Mouse (Mus musculus): Measurements from ENCODE around the gene Gm3625.

Gene Gm3625

DNA sequence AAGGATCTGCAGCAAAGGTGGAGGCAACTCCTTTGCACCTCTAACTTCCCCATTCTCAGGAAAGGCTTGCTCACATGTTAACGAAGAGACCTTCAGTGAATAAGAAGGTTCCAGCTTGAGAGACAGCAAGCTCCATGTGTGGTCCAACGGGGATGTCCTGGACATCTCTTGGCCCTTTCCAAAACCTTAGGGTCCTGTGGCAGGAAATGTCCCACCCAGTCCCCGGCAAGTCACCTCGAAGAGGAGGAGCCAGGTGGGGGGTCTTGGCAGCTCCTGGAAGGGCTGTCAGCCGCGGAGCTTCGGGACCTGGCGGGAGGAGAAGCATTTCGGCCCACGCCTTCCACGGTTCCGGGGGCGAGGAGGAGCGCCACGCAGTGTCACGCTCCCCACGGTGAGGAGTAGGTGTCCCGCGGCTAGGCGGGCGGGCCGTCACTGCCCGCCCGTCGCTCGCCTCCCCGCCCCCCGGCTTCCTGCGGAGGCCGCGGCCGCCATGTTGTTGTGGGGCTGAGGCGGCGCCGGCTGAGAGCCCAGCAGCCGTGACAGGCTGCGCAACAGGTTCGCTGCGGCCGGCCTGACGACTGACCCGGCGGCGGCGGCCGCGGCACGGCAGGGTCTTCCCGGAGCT is at the start of gene Gm3625, which contains the start of gene Itsn2:
Gene Gm3625, minus strand, starts transcription at position 387 of the 625 bp plus-strand sequence.
Gene Itsn2, plus strand, starts transcription at position 98 of the 625 bp plus-strand sequence.
- in situ Hi-C loops (cut with MboI, MseI) = no loop called here

DNA sequence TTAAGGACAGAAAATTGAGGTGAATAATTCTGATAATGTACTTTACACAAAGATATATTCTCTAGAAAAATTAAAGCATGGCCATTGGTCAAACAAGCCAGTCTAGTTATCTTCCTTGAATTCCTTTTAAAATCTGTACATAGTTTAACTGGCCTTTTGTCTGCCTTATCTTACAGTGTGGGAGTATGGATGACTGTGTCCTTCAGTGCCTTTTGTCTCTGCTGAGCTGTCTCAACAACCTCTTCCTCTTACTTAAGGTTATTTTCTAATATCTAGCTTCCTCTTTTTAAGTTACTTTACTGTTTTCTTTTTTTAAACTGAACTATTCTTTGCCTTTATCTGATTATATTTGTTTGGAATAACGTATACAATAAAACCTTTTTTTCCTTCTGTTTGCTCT is 48.0 kb upstream of the Gm3625 start:
- in situ Hi-C loops (cut with MboI, MseI) = no loop called here

DNA sequence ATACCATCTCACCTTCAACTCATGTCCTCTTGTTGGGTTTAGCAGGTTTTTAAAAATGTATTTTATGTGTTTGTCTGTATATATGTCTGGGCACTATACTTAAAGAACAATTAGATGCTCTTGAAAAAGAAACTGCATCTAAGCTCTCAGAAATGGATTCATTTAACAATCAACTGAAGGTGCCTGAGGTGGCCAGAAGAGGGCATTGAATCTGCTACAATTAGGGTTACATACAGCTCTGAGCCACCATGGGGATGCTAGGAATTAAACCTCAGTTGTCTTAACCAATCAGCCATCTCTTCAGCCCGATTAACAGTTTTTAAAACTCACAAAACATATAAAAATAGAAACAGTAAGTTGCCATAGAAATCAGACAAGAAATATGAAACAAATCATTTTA is 45.7 kb upstream of the Gm3625 start:
- in situ Hi-C loops (cut with MboI, MseI) = no loop called here

DNA sequence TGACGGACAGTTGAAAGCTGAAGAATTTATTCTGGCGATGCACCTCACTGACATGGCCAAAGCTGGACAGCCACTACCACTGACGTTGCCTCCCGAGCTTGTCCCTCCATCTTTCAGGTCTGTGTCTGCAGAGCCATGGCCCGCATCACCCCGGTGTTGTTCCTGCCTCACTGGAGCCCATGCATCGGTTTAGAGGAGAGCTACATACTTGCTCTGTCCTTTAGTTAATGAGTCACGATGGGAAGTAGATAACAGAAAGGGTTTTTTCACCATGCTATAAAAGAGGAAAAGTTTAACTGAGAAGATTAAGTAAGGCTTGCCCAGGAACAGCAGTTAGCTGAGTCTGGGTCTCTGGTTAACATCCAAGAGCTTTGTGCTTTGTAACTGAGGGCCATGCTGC is 40.2 kb upstream of the Gm3625 start:
- in situ Hi-C loops (cut with MboI, MseI) = no loop called here

DNA sequence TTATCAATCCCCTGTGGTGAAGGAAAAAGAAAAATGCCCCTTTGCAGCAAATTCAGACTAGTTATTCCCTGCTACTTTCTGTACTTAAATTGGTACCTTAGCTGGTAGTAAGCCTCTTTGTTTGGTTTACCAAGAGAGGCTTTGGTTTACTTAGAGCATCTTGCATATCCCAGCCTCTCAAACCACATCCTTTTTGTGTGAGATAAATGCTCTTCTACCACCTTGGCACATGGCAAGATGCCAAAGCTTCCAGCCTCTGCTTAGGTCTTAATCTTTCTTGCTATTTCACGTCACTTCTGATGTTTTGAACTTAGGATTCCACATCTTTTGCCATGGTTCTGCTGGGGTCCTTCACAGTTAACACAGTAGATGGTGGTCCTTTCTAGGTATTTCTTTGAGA is 31.5 kb upstream of the Gm3625 start:
- in situ Hi-C loops (cut with MboI, MseI) = no loop called here

DNA sequence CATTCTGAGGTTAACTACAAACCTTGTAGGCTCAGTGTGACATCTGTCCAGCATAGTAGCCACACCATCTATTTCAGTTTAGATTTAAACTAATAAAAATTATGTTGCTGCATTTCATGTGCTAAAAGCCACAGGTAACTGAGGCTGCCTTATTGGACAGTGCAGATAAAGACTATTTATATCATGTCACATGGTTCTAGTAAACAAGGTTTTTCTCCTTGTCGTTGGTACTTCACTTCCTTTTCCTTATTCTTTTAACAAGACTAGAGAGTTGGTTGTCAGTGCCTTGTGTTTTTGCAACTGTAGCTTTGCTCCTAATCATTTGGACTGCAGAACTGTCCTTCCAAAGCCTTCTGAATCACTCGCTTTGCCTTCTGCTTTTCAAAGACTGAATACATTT is 22.0 kb upstream of the Gm3625 start:
- in situ Hi-C loops (cut with MboI, MseI) = no loop called here

DNA sequence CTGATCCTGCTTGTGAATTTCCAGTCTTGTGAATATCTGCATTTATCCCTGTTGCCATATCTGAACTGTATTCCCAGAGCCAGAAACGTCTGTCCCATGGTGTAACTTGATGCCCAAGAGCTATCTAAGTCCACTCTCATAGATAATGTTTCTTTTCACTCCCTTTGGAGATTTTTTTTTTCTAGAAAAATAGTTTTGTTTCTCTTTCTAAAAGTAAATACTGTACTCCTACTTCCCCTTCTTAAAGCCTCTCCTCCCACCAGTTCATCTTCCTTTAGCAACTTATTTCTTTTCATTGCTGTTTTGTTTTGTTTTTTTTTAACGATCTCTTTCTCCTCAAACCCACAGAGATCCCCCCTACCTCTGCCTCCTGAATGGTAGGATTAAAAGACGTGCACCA is 13.9 kb upstream of the Gm3625 start:
- in situ Hi-C loops (cut with MboI, MseI) = no loop called here

DNA sequence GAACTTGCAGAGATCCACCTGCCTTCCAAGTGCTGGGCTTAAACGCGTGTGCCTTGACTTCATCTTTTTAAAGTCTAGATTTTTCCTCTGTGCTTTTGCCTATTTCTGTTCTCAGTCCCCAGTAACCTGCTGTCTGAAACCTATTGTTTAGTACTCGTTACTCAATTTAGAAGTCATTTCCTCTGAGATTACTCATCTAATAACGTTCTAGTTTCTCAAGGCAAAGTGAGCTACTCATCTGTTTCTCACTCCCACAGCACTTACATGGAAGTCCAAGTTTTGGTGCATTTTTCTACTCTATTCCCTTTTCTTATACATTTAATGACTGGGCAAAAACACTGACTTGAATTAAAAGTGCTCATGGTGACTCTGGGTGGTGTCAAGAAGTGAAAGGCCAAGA is 7.0 kb upstream of the Gm3625 start:
- in situ Hi-C loops (cut with MboI, MseI) = no loop called here

DNA sequence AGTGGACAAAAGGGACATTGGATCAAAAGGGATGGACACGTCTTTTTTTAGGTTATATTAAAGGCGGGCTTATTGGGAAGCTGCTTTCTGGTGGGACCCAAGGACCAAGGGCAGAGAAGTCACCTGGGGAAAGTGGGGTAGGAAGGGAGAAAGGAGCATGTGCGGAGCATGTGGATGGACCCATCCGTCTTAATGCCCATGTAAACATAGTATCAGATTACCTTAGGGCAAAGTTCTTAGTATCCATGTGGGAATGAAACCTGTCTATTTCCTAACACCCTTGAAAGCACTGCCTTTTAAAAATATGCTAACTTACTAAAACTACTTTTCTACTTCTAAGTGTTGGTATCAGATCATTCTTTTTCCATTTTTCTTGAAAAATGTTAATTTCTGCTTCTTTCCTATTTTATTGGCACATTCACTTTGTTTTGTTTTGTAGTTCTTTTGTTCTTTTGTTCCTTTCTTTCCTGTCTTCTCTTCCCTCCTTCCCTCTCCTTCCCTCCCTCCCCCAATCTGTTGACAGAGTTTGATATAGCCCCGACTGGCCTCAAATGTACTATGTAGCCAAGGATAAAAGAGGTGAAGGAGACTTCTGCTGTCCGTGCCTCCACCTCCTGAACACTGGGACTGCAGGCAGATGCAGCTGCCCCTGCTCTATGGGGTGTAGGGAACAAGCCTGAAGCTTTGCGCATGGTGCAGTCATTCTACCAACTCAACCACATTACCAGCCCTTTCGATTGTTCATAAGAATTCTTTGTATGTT is 6.1 kb upstream of the Gm3625 start:
- in situ Hi-C loops (cut with MboI, MseI) = no loop called here

DNA sequence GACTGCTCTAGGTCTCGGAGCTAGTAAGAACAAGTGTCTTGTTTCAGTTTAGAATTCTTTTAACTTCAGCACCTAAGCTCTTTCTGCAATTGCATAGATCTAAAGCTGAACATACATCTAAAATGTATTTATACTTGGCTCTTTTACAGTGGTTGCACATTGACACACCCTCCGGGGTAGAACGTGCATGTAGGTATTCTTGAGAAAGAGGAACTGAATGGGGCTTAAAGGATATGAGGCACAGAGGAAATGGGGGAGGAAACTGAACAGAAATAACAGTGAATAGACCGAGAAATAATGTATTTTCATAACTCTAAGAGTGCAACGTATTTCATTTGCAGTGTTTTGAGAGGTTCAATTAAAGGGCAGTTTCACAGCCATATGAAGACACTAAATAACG is 2.3 kb upstream of the Gm3625 start:
- in situ Hi-C loops (cut with MboI, MseI) = no loop called here

DNA sequence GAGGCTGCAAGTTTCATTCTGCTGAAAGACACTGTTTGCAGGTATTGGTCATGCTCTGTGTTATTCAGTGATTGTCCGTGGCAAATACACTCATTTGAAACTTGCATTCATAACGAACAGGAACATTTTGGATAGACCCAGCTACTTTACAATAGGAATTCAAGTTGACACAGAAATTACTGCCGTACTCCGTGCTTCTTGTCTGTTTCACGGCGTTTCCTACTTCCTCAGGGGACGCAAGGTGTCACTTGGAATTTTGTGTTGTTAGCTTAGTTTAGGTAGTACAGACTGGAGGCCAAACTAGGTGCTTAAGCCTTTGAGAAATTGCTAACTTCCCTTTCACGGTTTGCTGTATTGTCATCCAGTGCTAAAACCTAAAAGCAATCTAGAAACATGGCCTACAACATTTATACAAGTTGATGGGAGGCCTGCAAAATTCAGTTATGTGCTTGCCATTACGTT is 1.2 kb upstream of the Gm3625 start:
- in situ Hi-C loops (cut with MboI, MseI) = no loop called here

DNA sequence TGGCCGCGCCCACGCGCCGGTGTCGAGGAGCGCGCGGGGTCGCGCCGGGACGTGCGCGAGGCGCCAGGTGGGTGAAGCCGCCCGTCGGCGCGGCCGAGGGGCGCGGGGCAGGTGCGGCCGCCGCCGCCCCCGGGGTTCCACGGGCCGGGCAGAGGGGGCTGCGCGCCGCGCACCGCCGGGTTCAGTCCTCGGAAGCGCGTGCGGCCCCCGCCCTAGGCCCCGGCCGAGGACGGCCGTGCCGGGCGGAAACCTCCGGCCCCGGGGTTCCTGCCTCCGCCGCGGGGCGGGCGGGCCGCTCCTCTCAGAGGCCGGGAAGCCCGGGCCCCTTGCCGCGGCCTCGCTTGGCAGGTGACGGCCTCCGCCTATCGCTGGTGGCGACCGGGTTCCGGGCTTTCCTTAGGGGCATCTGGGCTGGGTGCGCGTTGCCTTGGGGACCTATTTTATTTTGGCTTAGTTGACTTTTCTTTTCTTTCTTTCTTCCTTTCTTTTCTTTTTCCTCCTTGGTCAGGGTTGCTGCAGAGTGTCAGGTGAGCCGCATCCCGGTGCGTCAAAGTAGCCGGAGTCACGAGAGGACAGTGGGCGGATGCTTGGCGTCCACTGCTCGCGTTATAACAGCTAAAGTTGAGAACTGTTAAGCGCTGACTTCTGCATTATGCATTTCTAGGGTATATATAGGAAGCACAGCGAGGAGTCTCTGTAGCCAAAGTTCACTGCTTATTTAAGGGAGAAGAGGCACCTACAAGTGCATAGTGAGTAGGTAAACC is 621 bp upstream of the Gm3625 start:
- in situ Hi-C loops (cut with MboI, MseI) = no loop called here

DNA sequence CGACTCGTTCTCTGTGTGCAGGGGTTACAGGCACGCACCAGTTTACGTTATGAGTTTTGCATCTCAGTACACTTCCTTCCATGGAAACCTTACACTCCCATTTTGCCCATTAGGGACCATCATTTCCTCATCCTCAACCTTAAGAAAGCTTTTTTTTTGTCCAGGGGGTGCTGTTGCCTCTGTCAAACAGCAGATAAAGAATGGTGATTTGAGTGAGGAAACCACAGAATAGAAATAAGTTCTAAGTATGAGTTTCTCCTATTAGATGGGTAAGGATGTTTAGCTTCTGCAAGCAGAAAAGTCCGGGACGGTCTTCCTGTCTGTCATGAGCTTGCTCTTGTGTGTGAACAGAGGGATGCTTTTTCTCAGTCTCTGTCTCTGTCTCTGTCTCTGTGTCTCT is 702 bp downstream of the Gm3625 start:
- in situ Hi-C loops (cut with MboI, MseI) = no loop called here

DNA sequence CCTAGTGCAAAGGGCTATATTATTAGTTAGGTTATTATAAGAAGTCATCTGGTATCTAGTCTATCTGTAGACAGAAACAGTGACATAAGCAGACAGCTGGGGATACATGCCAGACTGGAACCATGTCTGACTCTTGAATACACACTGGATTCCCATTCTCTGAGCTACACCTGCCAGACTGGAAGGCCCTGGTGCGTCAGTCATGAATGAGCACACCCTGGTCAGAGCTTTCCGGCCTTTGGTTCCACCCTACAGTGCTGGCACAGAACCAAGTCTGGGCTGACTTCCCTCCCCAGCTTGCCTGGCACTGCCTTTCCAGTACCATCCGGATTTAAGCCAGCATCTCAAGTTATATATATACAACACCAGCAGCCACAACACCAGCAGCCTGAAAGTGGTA is 4.1 kb downstream of the Gm3625 start:
- in situ Hi-C loops (cut with MboI, MseI) = no loop called here

DNA sequence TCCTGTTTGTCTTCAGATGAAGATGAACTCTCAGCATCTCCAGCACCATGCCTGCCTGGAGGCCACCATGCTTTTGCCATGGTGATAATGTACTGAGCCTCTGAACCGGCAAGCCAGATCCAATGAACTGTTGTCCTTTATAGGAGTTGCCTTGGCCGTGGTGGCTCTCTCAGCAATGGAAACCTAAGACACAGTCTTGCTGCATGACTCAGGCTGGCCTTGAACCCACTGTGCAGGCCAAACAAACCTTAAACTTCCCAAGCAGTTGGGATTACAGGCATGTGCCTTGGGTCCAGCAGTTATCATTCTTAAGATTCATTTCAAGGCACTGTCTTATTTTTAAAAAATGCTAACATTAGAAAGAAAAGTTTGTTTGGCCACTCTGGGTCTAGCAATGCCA is 4.9 kb downstream of the Gm3625 start:
- in situ Hi-C loops (cut with MboI, MseI) = no loop called here

DNA sequence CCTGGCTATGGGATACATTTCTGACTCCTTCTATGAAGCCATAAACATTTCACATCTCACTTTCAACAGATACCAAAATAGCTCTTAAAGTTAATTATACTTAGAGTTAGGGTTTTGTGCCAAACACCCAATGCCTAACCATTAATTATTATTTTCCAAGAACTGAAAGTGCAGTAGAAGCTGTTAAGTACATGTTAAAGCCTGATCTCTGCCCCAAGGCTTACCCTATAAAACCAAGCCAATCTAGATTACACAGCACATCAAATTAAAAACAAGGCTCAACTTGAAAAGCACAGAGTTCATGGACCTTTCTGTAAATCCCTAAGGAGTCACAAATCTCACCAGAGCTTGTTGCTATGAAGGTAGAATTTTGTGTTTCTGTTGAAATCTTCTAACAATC is 10.4 kb downstream of the Gm3625 start:
- in situ Hi-C loops (cut with MboI, MseI) = no loop called here

DNA sequence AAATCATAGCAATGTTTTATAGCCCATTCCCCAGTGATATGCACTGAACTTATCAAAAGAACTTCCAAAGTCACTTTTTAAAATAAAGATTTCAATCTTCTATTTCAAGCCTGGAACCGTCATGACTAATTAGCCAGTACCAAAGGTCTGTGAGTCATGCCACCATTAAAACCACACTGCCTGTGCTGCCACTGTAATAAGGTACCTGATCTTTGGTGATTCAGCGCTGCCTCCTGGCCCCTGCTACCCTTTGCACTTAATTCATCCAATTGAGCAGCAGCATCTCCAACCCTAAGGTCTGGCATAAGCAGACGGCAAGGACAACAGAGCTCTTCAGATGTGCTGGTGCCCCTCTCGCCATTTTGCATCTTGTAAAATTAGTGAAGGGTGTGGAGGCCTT is 18.7 kb downstream of the Gm3625 start:
- in situ Hi-C loops (cut with MboI, MseI) = no loop called here

DNA sequence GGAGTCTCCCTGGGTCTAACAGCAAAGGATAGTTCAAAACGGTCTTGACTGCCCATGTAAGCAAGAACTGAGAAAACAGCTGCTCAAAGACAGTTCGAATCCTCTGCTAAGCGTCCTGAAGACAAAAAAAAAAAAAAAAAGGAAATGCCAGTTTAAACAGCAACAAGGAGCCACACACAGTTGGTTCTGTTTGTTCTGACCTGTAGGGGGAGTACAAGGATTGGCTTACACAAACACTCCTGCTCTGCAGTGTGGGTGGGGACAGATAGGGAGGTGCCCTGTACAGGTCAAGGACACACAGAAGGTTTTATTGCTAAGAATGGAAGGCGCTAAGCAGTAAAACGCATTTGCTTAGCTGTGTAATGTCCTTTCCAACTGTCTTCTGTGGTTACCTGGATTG is 20.9 kb downstream of the Gm3625 start:
- in situ Hi-C loops (cut with MboI, MseI) = no loop called here

DNA sequence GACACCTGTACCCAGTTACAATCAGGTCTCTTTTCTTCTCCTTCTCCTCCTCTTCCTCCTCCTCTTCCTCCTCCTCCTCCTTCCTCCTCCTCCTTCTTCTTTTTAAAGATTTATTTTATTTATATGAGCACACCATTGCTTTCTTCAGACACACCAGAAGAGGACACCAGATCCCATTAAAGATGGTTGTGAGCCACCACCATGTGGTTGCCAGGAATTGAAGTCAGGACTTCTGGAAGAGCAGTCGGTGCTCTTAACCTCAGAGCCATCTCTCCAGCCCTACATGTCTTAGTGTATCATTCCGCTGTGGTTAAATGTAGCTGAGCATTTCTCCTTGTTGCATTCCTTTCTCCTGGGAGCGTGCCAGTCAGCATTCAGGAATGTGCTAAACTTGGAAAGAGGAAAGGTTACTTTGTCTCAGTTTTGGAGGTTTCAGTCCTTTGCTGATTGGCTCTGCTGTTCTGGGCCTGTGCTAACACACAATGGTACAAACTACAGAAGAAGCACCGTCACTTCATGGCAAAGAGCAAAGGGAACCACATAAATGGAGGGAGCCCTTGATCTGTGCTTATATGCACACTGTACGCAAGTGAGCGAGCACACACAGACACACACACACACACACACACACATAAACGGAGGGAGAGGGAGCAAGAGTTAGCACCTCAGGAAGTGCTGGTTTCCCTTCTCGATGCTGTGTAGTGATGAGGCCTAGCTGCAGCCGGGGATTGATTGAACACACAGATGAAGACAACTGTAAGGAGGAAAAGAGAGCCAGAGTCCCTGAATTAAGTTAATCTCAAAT is 34.0 kb downstream of the Gm3625 start:
- in situ Hi-C loops (cut with MboI, MseI) = no loop called here

DNA sequence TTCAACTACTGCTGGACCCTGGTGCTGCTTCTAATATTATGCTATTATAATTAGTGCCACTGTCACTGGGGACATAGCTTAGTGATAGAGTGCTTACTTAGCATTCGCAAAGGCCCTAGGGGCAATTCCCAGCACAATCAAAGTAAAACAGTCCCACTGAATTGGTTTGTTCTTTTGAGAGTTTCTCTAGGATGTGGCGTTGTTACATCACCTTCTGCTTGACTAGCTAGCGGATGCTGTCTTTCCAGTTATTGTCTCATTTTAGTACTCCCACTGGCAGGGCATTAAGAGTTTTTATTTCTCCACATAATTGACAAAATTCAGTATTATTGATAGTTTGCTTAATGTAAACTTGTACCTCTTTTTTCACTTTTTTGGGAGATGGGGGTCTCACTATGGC is 34.7 kb downstream of the Gm3625 start:
- in situ Hi-C loops (cut with MboI, MseI) = no loop called here

DNA sequence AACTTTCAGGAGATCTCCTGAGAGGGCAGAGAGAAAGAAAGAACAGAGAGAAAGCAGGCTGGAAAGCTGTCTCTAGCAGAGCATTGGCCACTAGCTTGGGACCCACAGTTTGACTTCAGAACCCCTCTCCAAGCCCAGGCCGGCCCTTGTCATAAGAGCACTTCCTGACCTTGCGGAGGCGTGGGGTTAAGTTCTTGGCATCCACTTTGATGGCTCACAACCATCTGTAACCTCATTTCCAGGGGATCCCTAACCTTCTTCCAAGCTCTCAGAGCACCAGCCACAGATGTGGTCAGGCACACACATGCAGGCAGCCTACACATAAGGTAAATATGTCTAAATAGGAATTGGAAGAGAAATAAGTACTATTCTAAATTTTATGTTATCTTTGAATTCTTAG is 35.3 kb downstream of the Gm3625 start:
- in situ Hi-C loops (cut with MboI, MseI) = no loop called here

DNA sequence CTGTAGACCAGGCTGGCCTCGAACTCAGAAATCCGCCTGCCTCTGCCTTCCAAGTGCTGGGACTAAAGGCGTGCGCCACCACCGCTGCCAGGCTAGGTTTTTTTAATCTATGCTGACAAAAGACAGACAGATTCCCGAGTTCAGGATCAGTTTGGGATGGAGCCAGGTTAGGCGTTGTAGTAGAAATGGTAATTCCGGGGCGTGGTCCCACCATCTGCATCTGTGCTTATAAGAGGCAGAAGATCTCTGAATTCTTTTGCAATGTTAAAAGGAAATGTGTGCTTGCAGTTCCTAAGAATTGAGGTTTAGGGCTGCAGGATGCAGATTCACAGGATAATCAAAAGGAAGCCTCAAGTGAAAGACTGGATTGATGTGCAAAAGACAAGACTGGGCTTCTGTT is 35.8 kb downstream of the Gm3625 start:
- in situ Hi-C loops (cut with MboI, MseI) = no loop called here
